Mouse (Mus musculus) E14TG2a.4 (cell line): ENCODE results near the gene Mars.

Experiments
- CTCF ChIP-seq: conservative IDR thresholded peaks from 2 replicates; pipeline ENCODE4 v1.5.1; 2014; ENCODE audit warnings: low read length
- NANOG ChIP-seq: IDR thresholded peaks from 2 replicates; pipeline ENCODE4 v1.6.1; 2014; ENCODE audit warnings: borderline replicate concordance, low read length, mixed read lengths
- POU5F1 ChIP-seq: IDR thresholded peaks from 2 replicates; pipeline ENCODE4 v1.6.1; 2014; ENCODE audit warnings: low read length, borderline replicate concordance

- no peak for TF ChIP-seq CTCF
- no peak for TF ChIP-seq NANOG
- no peak for TF ChIP-seq POU5F1
Observed at GRCm38 (mm10) chr10:127250810-127251209, 60.8 kb downstream of the Mars start.
